Mouse (Mus musculus): ENCODE results near the gene Dcst1.

DNA sequence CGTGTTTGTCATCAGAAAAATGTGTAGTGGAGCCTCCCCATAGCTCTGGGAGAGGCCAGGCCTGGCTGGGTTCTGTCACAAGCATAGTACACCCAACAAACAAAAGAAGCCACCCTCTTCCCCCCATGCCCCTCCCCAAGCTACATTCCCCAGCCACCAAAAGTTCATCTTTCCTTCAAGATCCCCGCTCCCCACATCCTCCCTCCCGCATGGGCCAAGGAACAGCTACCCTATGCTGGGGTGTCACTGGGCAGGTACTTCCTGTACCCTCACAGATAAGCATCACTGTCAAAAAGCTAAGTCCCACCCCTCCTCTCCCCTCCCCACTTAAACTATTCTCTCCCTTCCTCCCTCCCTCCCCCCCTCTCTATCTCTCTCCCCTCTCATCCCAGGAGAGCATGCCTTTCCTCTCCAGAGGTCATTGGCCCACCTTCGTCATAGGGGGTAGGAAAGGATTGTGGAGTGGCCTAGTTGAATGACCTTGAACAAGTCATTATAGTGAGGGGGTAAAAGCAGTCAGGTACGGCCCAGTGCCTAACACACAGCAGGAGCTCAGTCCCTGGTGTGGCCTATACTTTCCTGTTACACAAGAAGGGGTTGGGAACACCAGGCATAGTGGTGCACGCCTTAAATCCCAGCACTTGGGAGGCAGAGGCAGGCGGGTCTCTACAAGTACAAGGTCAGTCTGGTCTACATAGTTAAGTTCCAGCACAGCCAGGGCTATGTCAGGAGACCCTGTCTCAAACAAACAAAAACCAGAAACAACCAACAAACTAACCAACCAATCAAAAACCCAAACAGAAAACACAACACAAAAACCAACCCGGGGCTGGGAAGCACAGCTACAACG lies 17.2 kb upstream of the Dcst1 start:
- TF ChIP-seq CTCF (IDR thresholded peaks at IDR 0.05; ENCODE audit: low read depth) (no peak), EP300 (IDR thresholded peaks at IDR 0.05; ENCODE audit: low read depth) (no peak)

Measured in heart, postnatal 0 days (tissue).